Mouse (Mus musculus) adrenal gland (tissue): ENCODE measurements around the gene Faah.

Source experiments
- intact Hi-C: fragments of 180-260 bp; cut with DNase I; formaldehyde crosslinking; loops from one replicate; pipeline ENCODE4 v1.15.1; 2025
- long read RNA-seq, 2 experiments: library from polyadenylated mRNA; unstranded; transcript quantifications; one replicate each; pipeline ENCODE4 v2.0.0; 2020; ENCODE audit warnings: borderline replicate concordance in 1 of 2; ENCODE audit not compliant: insufficient replicate concordance in 1 of 2

The Faah gene
- long read RNA-seq, experiment 1, transcript Faah-201 (15 exons, 3,827 nt): major isoform, 5 of 5 reads
- long read RNA-seq, experiment 1, partial matches to known transcripts: 0 of 5 reads
- long read RNA-seq, experiment 1, other reads (novel, unspliced or antisense): 0 of 5 reads
- long read RNA-seq, experiment 2, transcript Faah-201 (15 exons, 3,827 nt): major isoform, 9 of 13 reads
- long read RNA-seq, experiment 2, partial matches to known transcripts: 1 of 13 reads
- long read RNA-seq, experiment 2, other reads (novel, unspliced or antisense): 1 of 13 reads

- intact Hi-C loops: no loop called here
Observed at GRCm38 (mm10) chr4:116017902-116018746, at the start of gene Faah. TSS of gene Faah (minus strand) at chr4:116017926.

GRCm38 (mm10) chr4:116063855-116064254 lies 46.1 kb upstream of the Faah start:
- intact Hi-C loops: no loop called here

- intact Hi-C loops: no loop called here
Observed at GRCm38 (mm10) chr4:116059012-116059726, 41.4 kb upstream of the Faah start.

- intact Hi-C loops: no loop called here
Observed at GRCm38 (mm10) chr4:116057559-116057958, 39.8 kb upstream of the Faah start.

- intact Hi-C loops: no loop called here
Observed at GRCm38 (mm10) chr4:116053399-116053961, 35.8 kb upstream of the Faah start, which contains the start of gene Nsun4. TSS of gene Nsun4 (minus strand) at chr4:116053876.

GRCm38 (mm10) chr4:116052526-116053293 lies 35.0 kb upstream of the Faah start:
- intact Hi-C loops: no loop called here

- intact Hi-C loops: no loop called here
Observed at GRCm38 (mm10) chr4:116049211-116049610, 31.5 kb upstream of the Faah start.

- intact Hi-C loops: no loop called here
Observed at GRCm38 (mm10) chr4:116048130-116048920, 30.6 kb upstream of the Faah start.

- intact Hi-C loops: no loop called here
Observed at GRCm38 (mm10) chr4:116047681-116048080, 30.0 kb upstream of the Faah start.

GRCm38 (mm10) chr4:116046604-116047003 lies 28.9 kb upstream of the Faah start:
- intact Hi-C loops: no loop called here

- intact Hi-C loops: no loop called here
Observed at GRCm38 (mm10) chr4:116042186-116042585, 24.5 kb upstream of the Faah start.

GRCm38 (mm10) chr4:116040466-116040865 lies 22.7 kb upstream of the Faah start:
- intact Hi-C loops: no loop called here

GRCm38 (mm10) chr4:116033374-116033773 lies 15.6 kb upstream of the Faah start:
- intact Hi-C loops: no loop called here

GRCm38 (mm10) chr4:116032906-116033305 lies 15.2 kb upstream of the Faah start:
- intact Hi-C loops: no loop called here

- intact Hi-C loops: no loop called here
Observed at GRCm38 (mm10) chr4:116017300-116017901, 325 bp downstream of the Faah start.

GRCm38 (mm10) chr4:116016862-116017299 lies 845 bp downstream of the Faah start:
- intact Hi-C loops: no loop called here

GRCm38 (mm10) chr4:116016396-116016795 lies 1.3 kb downstream of the Faah start:
- intact Hi-C loops: no loop called here

GRCm38 (mm10) chr4:116015996-116016395 lies 1.7 kb downstream of the Faah start:
- intact Hi-C loops: no loop called here

- intact Hi-C loops: no loop called here
Observed at GRCm38 (mm10) chr4:116015502-116015901, 2.2 kb downstream of the Faah start.
